Mouse (Mus musculus) heart, adult 2 months (tissue): ENCODE measurements at regions not wholly inside any gene's neighbourhood (a gene's known extent, or its start where the extent isn't known, plus 50 kb on each side); places are given as distances from the start of the nearest gene placed in this dataset.

ENCODE experiments used
- DNase-seq, 2 experiments: peaks; one replicate each; pipeline ENCODE4 v3.0.0; 2021
- H3K27ac ChIP-seq: fragments of 200-600 bp; 2 replicates; pipeline ENCODE4 v1.8.1; 2022
- H3K27me3 ChIP-seq: fragments of 200-500 bp; 2 replicates; pipeline ENCODE4 v1.6.1; 2012; ENCODE audit warnings: mild to moderate bottlenecking, low read length, inconsistent platforms, mixed read lengths; ENCODE audit not compliant: control insufficient read depth, insufficient read depth
- H3K36me3 ChIP-seq: fragments of 200-500 bp; 2 replicates; pipeline ENCODE4 v1.6.1; 2012; ENCODE audit warnings: low read length, inconsistent platforms; ENCODE audit not compliant: control insufficient read depth, insufficient read depth
- H3K4me1 ChIP-seq: fragments of 200-500 bp; 2 replicates; pipeline ENCODE4 v1.6.1; 2011; ENCODE audit warnings: low read length; ENCODE audit not compliant: control insufficient read depth, insufficient read depth
- H3K4me3 ChIP-seq: fragments of 200-600 bp; 2 replicates; pipeline ENCODE4 v1.8.1; 2022
- H3K79me2 ChIP-seq: fragments of 200-500 bp; replicated peaks from 2 replicates; pipeline ENCODE4 v1.6.1; 2012; ENCODE audit warnings: mild to moderate bottlenecking, inconsistent platforms, low read length, moderate library complexity, mixed read lengths; ENCODE audit not compliant: control insufficient read depth, insufficient read depth
- H3K9ac ChIP-seq: fragments of 200-500 bp; 2 replicates; pipeline ENCODE4 v1.6.1; 2012; ENCODE audit warnings: low read depth, mild to moderate bottlenecking, control low read depth, inconsistent platforms, low read length, mixed read lengths
- CTCF ChIP-seq: fragments of 200-600 bp; IDR thresholded peaks from 2 replicates; pipeline ENCODE4 v1.8.1; 2022; ENCODE audit warnings: antibody characterized with exemption, mild to moderate bottlenecking, moderate library complexity
- EP300 ChIP-seq: fragments of 200-500 bp; IDR thresholded peaks from 2 replicates; pipeline ENCODE4 v1.6.1; 2011; ENCODE audit warnings: low read depth, low read length, control low read depth; ENCODE audit not compliant: insufficient read depth
- POLR2A ChIP-seq: fragments of 200-500 bp; IDR thresholded peaks from 2 replicates; pipeline ENCODE4 v1.6.1; 2011; ENCODE audit warnings: mild to moderate bottlenecking, low read depth, low read length, control low read depth; ENCODE audit not compliant: insufficient read depth
- WGBS: fragments of 180-500 bp; shearing (Covaris S2); methylation state at CpG from one replicate; pipeline ENCODE4 v1.1.7; 2018; 5-methylcytosine and 5-hydroxymethylcytosine counted together
- intact Hi-C: fragments of 180-260 bp; cut with DNase I; formaldehyde crosslinking; loops from one replicate; pipeline ENCODE4 v1.15.1; 2025

GRCm38 (mm10) chr17:65071114-65071513 is 235.2 kb upstream of the 4930583I09Rik start:
- 40% methylated on average over 3 of the region's 3 CpGs for WGBS
- Histone ChIP-seq H3K9ac (no peak overlapping the region), H3K4me1 (no peaks in the 10 kb centered on the region), H3K27me3 (no peaks in the 10 kb centered on the region), H3K79me2 (no peaks in the 10 kb centered on the region), H3K36me3 (no peaks in the 10 kb centered on the region), H3K27ac (no peak overlapping the region), H3K4me3 (no peak overlapping the region)
- DNase-seq = peak; percentile 7 to 25
- TF ChIP-seq CTCF = peak; percentile 75
- no peak for TF ChIP-seq EP300
- intact Hi-C loops = loop anchor here (1.0 to 10.0 kb wide), 2 partner anchors 181 to 254 kb away; no protein-coding TSS in a partner anchor

- WGBS = 63% methylated on average over 3 of the region's 3 CpGs
Measured at GRCm38 (mm10) chr17:65066135-65066534, 230.3 kb upstream of the 4930583I09Rik start.

GRCm38 (mm10) chr17:65056059-65056458 is 220.2 kb upstream of the 4930583I09Rik start:
- intact Hi-C loops = no loop called here
- 43% methylated on average over 4 of the region's 4 CpGs for WGBS
- H3K79me2 ChIP-seq = no peaks in the 10 kb centered on the region
- no peak overlapping the region for H3K4me3 ChIP-seq
- no peak for TF ChIP-seq CTCF
- TF ChIP-seq EP300 = no peak
- no peak for TF ChIP-seq POLR2A
- H3K4me1 ChIP-seq = no peaks in the 10 kb centered on the region; the same call in 1 of the 2 replicates
- no peak overlapping the region for H3K9ac ChIP-seq
- H3K36me3 ChIP-seq = no peaks in the 10 kb centered on the region
- no peak for DNase-seq
- no peak overlapping the region for H3K27ac ChIP-seq
- no peaks in the 10 kb centered on the region for H3K27me3 ChIP-seq

More at GRCm38 (mm10) chr17:65066135-65066534, 230.3 kb upstream of the 4930583I09Rik start:
- no peaks in the 10 kb centered on the region for H3K4me1 ChIP-seq
- no peak overlapping the region for H3K9ac ChIP-seq
- no peaks in the 10 kb centered on the region for H3K36me3 ChIP-seq
- no peak overlapping the region for H3K4me3 ChIP-seq
- TF ChIP-seq CTCF (no peak), POLR2A (no peak), EP300 (no peak)
- intact Hi-C loops = no loop called here
- no peak overlapping the region for H3K27ac ChIP-seq
- no peaks in the 10 kb centered on the region for H3K79me2 ChIP-seq
- H3K27me3 ChIP-seq = no peaks in the 10 kb centered on the region
- no peak for DNase-seq

- no peaks in the 10 kb centered on the region for H3K79me2 ChIP-seq
- intact Hi-C loops = no loop called here
- no peak overlapping the region; the same call in 1 of the 2 replicates for H3K27ac ChIP-seq
- 51% methylated on average over 7 of the region's 7 CpGs for WGBS
- DNase-seq = peak in 1 of 2 experiments; percentile 19
- no peak overlapping the region for H3K9ac ChIP-seq
- H3K27me3 ChIP-seq = no peaks in the 10 kb centered on the region
- H3K36me3 ChIP-seq = peaks cover 5% of the 10 kb centered on the region
- TF ChIP-seq POLR2A (no peak), CTCF (no peak), EP300 (no peak)
- H3K4me3 ChIP-seq = no peak overlapping the region
- H3K4me1 ChIP-seq = no peaks in the 10 kb centered on the region; the same call in 1 of the 2 replicates
Measured at GRCm38 (mm10) chr17:65049860-65050482, 214.1 kb upstream of the 4930583I09Rik start.

GRCm38 (mm10) chr17:65015731-65016130 is 179.9 kb upstream of the 4930583I09Rik start:
- no peaks in the 10 kb centered on the region for H3K79me2 ChIP-seq
- H3K4me3 ChIP-seq = no peak overlapping the region
- no peaks in the 10 kb centered on the region for H3K36me3 ChIP-seq
- H3K27me3 ChIP-seq = no peaks in the 10 kb centered on the region
- 70% methylated on average over 5 of the region's 5 CpGs for WGBS
- no peak for DNase-seq
- intact Hi-C loops = no loop called here
- no peaks in the 10 kb centered on the region for H3K4me1 ChIP-seq
- H3K9ac ChIP-seq = no peak overlapping the region
- TF ChIP-seq EP300 (no peak), CTCF (no peak), POLR2A (no peak)
- H3K27ac ChIP-seq = no peak overlapping the region

- no peak overlapping the region for H3K4me3 ChIP-seq
Measured at GRCm38 (mm10) chr17:65014682-65015081, 178.8 kb upstream of the 4930583I09Rik start.

More at GRCm38 (mm10) chr17:65014682-65015081, 178.8 kb upstream of the 4930583I09Rik start:
- H3K79me2 ChIP-seq = no peaks in the 10 kb centered on the region
- no peaks in the 10 kb centered on the region for H3K4me1 ChIP-seq
- H3K36me3 ChIP-seq = no peaks in the 10 kb centered on the region
- intact Hi-C loops = no loop called here
- DNase-seq = no peak
- no peaks in the 10 kb centered on the region for H3K27me3 ChIP-seq
- no peak for TF ChIP-seq CTCF
- TF ChIP-seq EP300 = no peak
- TF ChIP-seq POLR2A = no peak
- H3K27ac ChIP-seq = no peak overlapping the region
- H3K9ac ChIP-seq = no peak overlapping the region
